Mouse (Mus musculus) G1E (cell line): ENCODE results near the gene Ibtk.

ENCODE experiments used
- CTCF ChIP-seq: IDR thresholded peaks from 2 replicates; pipeline ENCODE4 v1.5.1; 2012; ENCODE audit warnings: low read depth, low read length, inconsistent platforms, mixed read lengths
- GATA1 ChIP-seq: IDR thresholded peaks from 2 replicates; pipeline ENCODE4 v1.6.1; 2012; ENCODE audit warnings: borderline replicate concordance, low read length, inconsistent platforms, mixed read lengths
- POLR2AphosphoS5 ChIP-seq: IDR thresholded peaks from 2 replicates; pipeline ENCODE4 v1.6.1; 2012; ENCODE audit warnings: low read depth, low read length, inconsistent platforms; ENCODE audit not compliant: insufficient replicate concordance

DNA sequence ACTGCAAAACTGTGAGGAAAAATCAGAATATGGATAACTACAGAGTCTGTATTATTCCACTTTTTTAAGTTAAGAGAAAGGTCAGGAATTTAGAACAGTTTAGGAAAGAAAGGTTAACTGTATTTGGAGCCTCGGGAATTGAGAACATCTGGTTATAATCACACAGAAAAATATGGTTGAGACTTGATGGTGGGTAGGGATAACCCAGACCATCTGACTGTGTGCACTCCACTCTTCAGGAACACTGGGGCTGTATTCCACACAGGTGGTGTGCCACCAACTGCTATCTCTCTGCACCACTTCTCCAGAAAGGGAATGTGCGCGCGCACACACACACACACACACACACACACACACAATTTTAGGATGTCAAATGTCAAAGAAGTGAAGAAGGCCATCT lies 31.1 kb upstream of the Ibtk start:
- TF ChIP-seq CTCF: no peak
- TF ChIP-seq GATA1: no peak
- TF ChIP-seq POLR2AphosphoS5: no peak
